Mouse (Mus musculus): ENCODE results near the gene Krt7. TPM values are rescaled to one million over a fixed set of nuclear protein-coding genes. Genes with fewer than 3 reads are reported as not detected.
A peak's percentile ranks its signal among the peaks of the same experiment; 100 is the strongest.

The Krt7 gene
- polyA plus RNA-seq, 1 experiment, result 0.86 TPM

GRCm38 (mm10) chr15:101370101-101370911 is 40.5 kb upstream of the Krt7 start, which contains the start of gene Krt80:
TSS of gene Krt80 (minus strand) at chr15:101370162.
- Histone ChIP-seq H3K4me3 (ENCODE audit: extremely low read depth, insufficient read depth, insufficient read length) (no peak within 1 kb of the TSS), H3K27me3 (ENCODE audit: control insufficient read depth, insufficient read depth, low read length) (no peaks in the 10 kb centered on the region), H3K36me3 (ENCODE audit: control insufficient read depth, insufficient read depth, low read length) (no peaks in the 10 kb centered on the region), H3K27ac (ENCODE audit: insufficient read depth, low read length) (peak within 1 kb of the TSS; percentile 70), H3K4me1 (ENCODE audit: control insufficient read depth, insufficient read depth, insufficient read length) (peaks cover 9% of the 10 kb centered on the region; the same call in 1 of the 2 replicates)
- TF ChIP-seq CTCF (IDR thresholded peaks at IDR 0.05; ENCODE audit: extremely low read depth, insufficient read depth, insufficient read length, insufficient replicate concordance) (no peak), POLR2A (IDR thresholded peaks at IDR 0.05; ENCODE audit: low read depth, low read length) (no peak)
- WGBS, result 88% methylated on average over 22 of the region's 22 CpGs
- no peak for DNase-seq (ENCODE audit: low read depth in 1 of 2, low spot score in 2 of 2)

- DNase-seq (ENCODE audit: low read depth in 1 of 2, low spot score in 2 of 2), result no peak
- 79% methylated on average over 15 of the region's 15 CpGs for WGBS
- no peaks in the 10 kb centered on the region for H3K36me3 ChIP-seq (ENCODE audit: control insufficient read depth, insufficient read depth, low read length)
- H3K27ac ChIP-seq (ENCODE audit: insufficient read depth, low read length), result peak overlapping the region; percentile 70
- peaks cover 17% of the 10 kb centered on the region; the same call in 1 of the 2 replicates for H3K4me1 ChIP-seq (ENCODE audit: control insufficient read depth, insufficient read depth, insufficient read length)
- H3K4me3 ChIP-seq (ENCODE audit: extremely low read depth, insufficient read depth, insufficient read length), result no peak overlapping the region
- TF ChIP-seq CTCF (IDR thresholded peaks at IDR 0.05; ENCODE audit: extremely low read depth, insufficient read depth, insufficient read length, insufficient replicate concordance) (no peak), POLR2A (IDR thresholded peaks at IDR 0.05; ENCODE audit: low read depth, low read length) (no peak)
- no peaks in the 10 kb centered on the region for H3K27me3 ChIP-seq (ENCODE audit: control insufficient read depth, insufficient read depth, low read length)
Observed at GRCm38 (mm10) chr15:101371141-101371985, 39.5 kb upstream of the Krt7 start.

GRCm38 (mm10) chr15:101372131-101372977 is 38.5 kb upstream of the Krt7 start:
- Histone ChIP-seq H3K36me3 (ENCODE audit: control insufficient read depth, insufficient read depth, low read length) (no peaks in the 10 kb centered on the region), H3K27me3 (ENCODE audit: control insufficient read depth, insufficient read depth, low read length) (no peaks in the 10 kb centered on the region), H3K27ac (ENCODE audit: insufficient read depth, low read length) (peak overlapping the region; percentile 46), H3K4me3 (ENCODE audit: extremely low read depth, insufficient read depth, insufficient read length) (no peak overlapping the region), H3K4me1 (ENCODE audit: control insufficient read depth, insufficient read depth, insufficient read length) (peaks cover 21% of the 10 kb centered on the region; the same call in 1 of the 2 replicates)
- WGBS, result 71% methylated on average over 7 of the region's 7 CpGs
- DNase-seq (ENCODE audit: low read depth in 1 of 2, low spot score in 2 of 2), result no peak
- no peak for TF ChIP-seq POLR2A (IDR thresholded peaks at IDR 0.05; ENCODE audit: low read depth, low read length)
- TF ChIP-seq CTCF (IDR thresholded peaks at IDR 0.05; ENCODE audit: extremely low read depth, insufficient read depth, insufficient read length, insufficient replicate concordance), result no peak

GRCm38 (mm10) chr15:101373286-101373898 is 37.5 kb upstream of the Krt7 start:
- no peaks in the 10 kb centered on the region for H3K27me3 ChIP-seq (ENCODE audit: control insufficient read depth, insufficient read depth, low read length)
- no peak overlapping the region for H3K4me3 ChIP-seq (ENCODE audit: extremely low read depth, insufficient read depth, insufficient read length)
- no peak for DNase-seq (ENCODE audit: low read depth in 1 of 2, low spot score in 2 of 2)
- 56% methylated on average over 16 of the region's 16 CpGs for WGBS
- H3K4me1 ChIP-seq (ENCODE audit: control insufficient read depth, insufficient read depth, insufficient read length), result peaks cover 21% of the 10 kb centered on the region; the same call in 1 of the 2 replicates
- H3K36me3 ChIP-seq (ENCODE audit: control insufficient read depth, insufficient read depth, low read length), result no peaks in the 10 kb centered on the region
- TF ChIP-seq POLR2A (IDR thresholded peaks at IDR 0.05; ENCODE audit: low read depth, low read length) (no peak), CTCF (IDR thresholded peaks at IDR 0.05; ENCODE audit: extremely low read depth, insufficient read depth, insufficient read length, insufficient replicate concordance) (no peak)
- no peak overlapping the region for H3K27ac ChIP-seq (ENCODE audit: insufficient read depth, low read length)

- Histone ChIP-seq H3K27ac (ENCODE audit: insufficient read depth, low read length) (peak overlapping the region; percentile 39; the same call in 1 of the 2 replicates), H3K27me3 (ENCODE audit: control insufficient read depth, insufficient read depth, low read length) (no peaks in the 10 kb centered on the region), H3K4me1 (ENCODE audit: control insufficient read depth, insufficient read depth, insufficient read length) (peaks cover 21% of the 10 kb centered on the region; the same call in 1 of the 2 replicates), H3K36me3 (ENCODE audit: control insufficient read depth, insufficient read depth, low read length) (no peaks in the 10 kb centered on the region), H3K4me3 (ENCODE audit: extremely low read depth, insufficient read depth, insufficient read length) (no peak overlapping the region)
- 14% methylated on average over 4 of the region's 4 CpGs for WGBS
- no peak for TF ChIP-seq CTCF (IDR thresholded peaks at IDR 0.05; ENCODE audit: extremely low read depth, insufficient read depth, insufficient read length, insufficient replicate concordance)
- TF ChIP-seq POLR2A (IDR thresholded peaks at IDR 0.05; ENCODE audit: low read depth, low read length), result no peak
- peak in 1 of 2 experiments; percentile 16 for DNase-seq (ENCODE audit: low read depth in 1 of 2, low spot score in 2 of 2)
Observed at GRCm38 (mm10) chr15:101374879-101375278, 36.0 kb upstream of the Krt7 start.

Measured in spleen, adult 2 months (tissue).